Mouse (Mus musculus) heart, adult 2 months (tissue): ENCODE data around the gene Pmp22.

ENCODE experiments used
- CTCF ChIP-seq: fragments of 200-600 bp; IDR thresholded peaks from 2 replicates; pipeline ENCODE4 v1.8.1; 2022; ENCODE audit warnings: antibody characterized with exemption, mild to moderate bottlenecking, moderate library complexity
- POLR2A ChIP-seq: fragments of 200-500 bp; IDR thresholded peaks from 2 replicates; pipeline ENCODE4 v1.6.1; 2011; ENCODE audit warnings: mild to moderate bottlenecking, low read depth, low read length, control low read depth; ENCODE audit not compliant: insufficient read depth

DNA sequence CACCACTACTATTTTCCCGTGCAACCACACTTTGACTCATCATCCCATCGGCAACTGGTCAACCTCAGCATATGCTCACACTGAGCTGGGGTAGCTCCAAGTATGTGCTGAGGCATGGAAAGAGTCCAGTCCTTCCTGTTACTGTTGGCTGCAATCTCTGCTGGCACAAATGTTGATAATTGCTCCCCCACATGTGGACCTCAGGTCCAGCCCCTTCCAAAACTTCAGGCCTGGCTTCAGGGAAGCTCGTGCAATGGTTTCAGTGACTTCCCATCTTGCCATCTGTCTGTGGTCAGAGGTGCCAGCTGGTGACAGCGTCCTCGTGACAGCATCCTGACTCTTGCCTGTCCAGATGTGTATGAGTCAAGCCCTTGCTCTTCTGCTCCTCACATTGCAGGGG is 44.8 kb downstream of the Pmp22 start:
- TF ChIP-seq POLR2A (no peak), CTCF (no peak)
